Mouse (Mus musculus) cerebellum, adult 2 months (tissue): ENCODE data around the gene Ppp1r13l.

Experiments
- CTCF ChIP-seq: fragments of 200-500 bp; IDR thresholded peaks from 2 replicates; pipeline ENCODE4 v1.5.1; 2011; ENCODE audit warnings: low read depth, mild to moderate bottlenecking, control low read depth, low read length, moderate library complexity, borderline replicate concordance; ENCODE audit not compliant: insufficient read depth
- POLR2A ChIP-seq: fragments of 200-500 bp; IDR thresholded peaks from 2 replicates; pipeline ENCODE4 v1.6.1; 2011; ENCODE audit warnings: low read length, control low read depth, borderline replicate concordance; ENCODE audit not compliant: insufficient read depth

GRCm38 (mm10) chr7:19319906-19320305, 39.6 kb upstream of the Ppp1r13l start:
- TF ChIP-seq CTCF (no peak), POLR2A (no peak)
